Mouse (Mus musculus): Measurements from ENCODE around the gene Depdc7. TPM values are rescaled to one million over a fixed set of nuclear protein-coding genes. Genes with fewer than 3 reads are reported as not detected.

Gene Depdc7
- total RNA-seq, 1 experiment from 2014 or later = 1.2 TPM

Other genes starting within 250 kb of the Depdc7 start
- 31.3 and 35.2 TPM in 2 replicates for gene Hipk3, start 248.4 kb downstream of the Depdc7 start, total RNA-seq (2017)
- 38.1 and 41.0 TPM in 2 replicates for gene Cstf3, start 152.4 kb downstream of the Depdc7 start, total RNA-seq (2017)
- 5.3 and 11.2 TPM in 2 replicates for gene Tcp11l1, start 30.7 kb downstream of the Depdc7 start, total RNA-seq (2017)
- not detected in 2 replicates for gene Pin1rt1, start 26.5 kb downstream of the Depdc7 start, total RNA-seq (2017)
- 17.4 and 29.6 TPM in 2 replicates for gene Qser1, start 73.9 kb upstream of the Depdc7 start, total RNA-seq (2017)
- gene Prrg4, start 107.0 kb upstream of the Depdc7 start, total RNA-seq (2017) = 10.7 and 14.1 TPM in 2 replicates
- gene Ccdc73, start 124.9 kb upstream of the Depdc7 start, total RNA-seq (2017) = 5.8 and 7.3 TPM in 2 replicates